Mouse (Mus musculus) right cerebral cortex, postnatal 36 days (tissue): Measurements from ENCODE around the gene Gm10477.
A peak's percentile ranks its signal among the peaks of the same experiment; 100 is the strongest.
"Not testable (repeated sequence)": the region's sequence is repeated elsewhere in the genome, so short reads cannot be mapped to it uniquely, and the experiment has no call there.

Source experiments
- DNase-seq, 2 experiments: peaks; one replicate each; pipeline ENCODE4 v3.0.0; 2022; ENCODE audit warnings: low spot score in 2 of 2, mixed read lengths in 1 of 2

Gene Gm10477

DNA sequence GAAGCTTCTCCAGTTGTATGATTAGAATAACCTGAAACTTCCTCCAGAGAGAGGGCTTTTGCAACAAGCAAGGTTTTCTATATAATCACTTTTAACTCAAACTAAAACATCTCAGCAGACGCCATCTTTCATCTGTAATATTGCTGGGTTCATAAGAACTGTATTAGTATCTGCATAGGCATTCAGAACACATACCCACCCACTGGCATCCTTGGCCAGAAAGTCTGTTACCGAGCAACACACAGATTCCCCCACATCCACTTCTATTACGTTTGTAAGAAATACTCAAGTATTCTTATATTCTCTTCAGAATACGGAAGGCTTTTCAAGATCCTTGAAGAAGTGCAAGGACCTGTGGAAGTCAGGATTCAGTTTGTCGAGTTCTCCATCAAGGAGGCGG, at the start of gene Gm10477:
Gene Gm10477, plus strand, starts transcription at position 301 of the 400 bp plus-strand sequence.
- DNase-seq: not testable (repeated sequence)

DNA sequence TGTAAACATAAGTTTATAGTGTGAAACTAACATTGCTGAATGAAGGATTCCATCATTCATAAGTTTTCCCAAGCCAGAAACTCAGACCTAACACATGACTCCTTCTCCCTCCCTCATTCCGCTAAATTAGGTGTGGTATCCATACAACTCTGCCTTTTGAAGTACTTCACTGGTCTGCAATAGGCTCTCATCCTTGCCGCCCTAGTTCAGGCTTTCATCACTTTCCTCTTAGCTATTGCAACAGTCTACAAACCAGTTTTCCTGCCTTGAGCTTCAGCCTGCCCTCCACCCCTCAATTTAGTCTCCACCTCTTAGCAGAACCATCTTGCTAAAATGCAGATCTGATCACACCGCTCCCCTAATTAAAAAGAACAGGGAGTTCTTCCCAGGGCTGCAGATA, 47.0 kb upstream of the Gm10477 start:
- no peak for DNase-seq

DNA sequence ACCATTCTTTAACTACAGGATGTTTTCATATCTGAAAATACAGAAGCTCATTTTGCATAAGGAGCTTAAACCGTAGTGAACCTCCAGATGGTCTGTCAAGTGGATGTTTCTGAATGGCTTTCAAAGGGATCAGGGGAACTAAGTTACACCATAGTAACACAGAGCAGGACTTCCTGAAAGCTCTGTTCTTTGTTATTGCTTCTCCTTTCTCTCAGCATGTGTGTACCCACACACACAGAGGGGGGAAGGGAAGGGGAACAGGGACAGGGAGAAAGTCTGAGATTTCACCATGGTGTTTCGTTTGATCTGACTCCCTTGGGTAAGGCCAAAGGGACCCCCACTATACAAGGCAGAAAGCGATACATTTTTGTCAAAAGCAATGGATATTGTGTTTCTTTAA, 42.6 kb upstream of the Gm10477 start:
- no peak for DNase-seq

DNA sequence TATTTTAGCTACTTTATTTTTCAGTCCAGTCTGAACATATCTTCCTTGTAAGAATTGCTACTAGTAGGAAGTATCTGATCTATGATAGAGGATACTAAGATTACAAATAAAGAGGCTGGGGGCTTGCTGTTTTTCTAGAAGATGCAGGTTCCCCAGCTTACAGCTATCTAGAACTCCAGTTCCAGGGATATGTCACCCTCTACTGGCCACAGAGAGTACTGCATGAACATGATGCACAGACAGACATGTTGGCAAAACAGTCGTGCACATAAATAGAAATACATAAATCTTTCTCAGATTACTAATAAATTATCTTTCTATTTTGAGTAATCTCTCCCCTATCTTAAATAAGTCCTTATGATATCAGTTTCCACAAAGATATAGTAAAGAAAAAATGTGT, 34.8 kb upstream of the Gm10477 start:
- peak; percentile 11 to 41 for DNase-seq

- DNase-seq: no peak
Measured at GRCm38 (mm10) chrX:56497241-56497640, 27.3 kb upstream of the Gm10477 start.

- peak; percentile 30 to 31 for DNase-seq
Measured at GRCm38 (mm10) chrX:56531266-56531665, 6.7 kb downstream of the Gm10477 start.

DNA sequence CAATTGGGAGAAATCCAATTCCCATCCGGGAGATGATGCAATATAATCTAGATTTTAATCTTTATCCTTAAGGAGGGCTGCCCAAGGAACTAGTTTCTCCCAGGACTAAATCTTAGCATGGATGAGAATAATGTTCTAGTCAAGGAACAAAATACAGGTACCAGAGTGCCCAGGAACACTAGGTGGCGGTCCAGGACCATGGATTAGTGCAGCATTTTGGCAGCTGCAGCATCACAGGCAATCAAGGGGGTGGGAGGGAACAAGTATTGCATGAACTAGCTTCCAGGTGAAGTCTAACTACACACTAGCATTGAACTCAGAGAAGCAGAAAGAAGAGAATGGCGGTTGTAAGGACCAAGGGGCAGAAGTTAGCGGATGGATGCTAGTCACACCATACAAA, 12.6 kb downstream of the Gm10477 start:
- peak in 1 of 2 experiments; percentile 7 for DNase-seq

- DNase-seq: no peak
Measured at GRCm38 (mm10) chrX:56549506-56549905, 25.0 kb downstream of the Gm10477 start, which contains the start of gene Gm648. Gene Gm648 (minus strand): TSS chrX:56549606.

GRCm38 (mm10) chrX:56553584-56553983, 29.0 kb downstream of the Gm10477 start:
- no peak for DNase-seq

DNA sequence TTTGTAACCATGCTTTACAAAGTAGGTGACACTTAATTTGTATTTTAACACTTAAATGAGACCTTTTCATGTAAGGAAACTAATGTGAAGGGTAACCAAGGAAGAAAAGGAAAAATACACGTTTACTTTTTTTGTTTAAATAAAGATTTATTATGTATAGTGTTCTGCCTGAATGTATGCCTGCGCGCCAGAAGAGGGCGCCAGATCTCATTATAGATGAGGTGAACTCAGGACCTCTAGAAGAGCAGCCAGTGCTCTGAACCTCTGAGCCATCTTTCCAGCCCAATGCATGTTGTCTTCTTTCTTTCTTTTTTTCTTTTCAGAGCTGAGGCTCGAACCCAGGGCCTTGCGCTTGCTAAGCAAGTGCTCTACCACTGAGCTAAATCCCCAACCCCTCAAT, 47.9 kb downstream of the Gm10477 start:
- DNase-seq: no peak
